Mouse (Mus musculus) MEL-GATA-1-ER (cell line): ENCODE results near the gene Jak3.

Experiments
- DNase-seq: peaks from one replicate; pipeline ENCODE4 v3.0.0-alpha.2; 2012; ENCODE audit warnings: low read depth; ENCODE audit errors: extremely low read depth

Jak3 gene

GRCm38 (mm10) chr8:71665331-71666130 is 10.6 kb upstream of the Jak3 start:
- peak; percentile 59 for DNase-seq

- no peak for DNase-seq
Measured at GRCm38 (mm10) chr8:71666855-71667254, 9.2 kb upstream of the Jak3 start.

- no peak for DNase-seq
Measured at GRCm38 (mm10) chr8:71667256-71667655, 8.8 kb upstream of the Jak3 start.

GRCm38 (mm10) chr8:71668220-71668975 is 7.7 kb upstream of the Jak3 start:
- DNase-seq: peak; percentile 59

- DNase-seq: no peak
Measured at GRCm38 (mm10) chr8:71670198-71670597, 5.9 kb upstream of the Jak3 start.

GRCm38 (mm10) chr8:71670621-71671548 is 5.2 kb upstream of the Jak3 start:
- DNase-seq: no peak

- DNase-seq: no peak
Measured at GRCm38 (mm10) chr8:71671549-71671965, 4.5 kb upstream of the Jak3 start, which contains the start of gene Unc13a. TSS of gene Unc13a (minus strand) at chr8:71671757.

GRCm38 (mm10) chr8:71672168-71672735 is 3.8 kb upstream of the Jak3 start:
- DNase-seq: no peak

GRCm38 (mm10) chr8:71674071-71674470 is 2.0 kb upstream of the Jak3 start:
- no peak for DNase-seq

GRCm38 (mm10) chr8:71675456-71676019 is 558 bp upstream of the Jak3 start:
- no peak for DNase-seq

GRCm38 (mm10) chr8:71676803-71677202 is 707 bp downstream of the Jak3 start:
- no peak for DNase-seq

- DNase-seq: no peak
Measured at GRCm38 (mm10) chr8:71677555-71677954, 1.5 kb downstream of the Jak3 start.

GRCm38 (mm10) chr8:71678216-71678615 is 2.1 kb downstream of the Jak3 start:
- no peak for DNase-seq

GRCm38 (mm10) chr8:71679116-71679515 is 3.0 kb downstream of the Jak3 start:
- DNase-seq: no peak

- DNase-seq: no peak
Measured at GRCm38 (mm10) chr8:71679550-71680168, 3.6 kb downstream of the Jak3 start.

- DNase-seq: no peak
Measured at GRCm38 (mm10) chr8:71680471-71680870, 4.4 kb downstream of the Jak3 start.

GRCm38 (mm10) chr8:71681369-71681915 is 5.3 kb downstream of the Jak3 start:
- DNase-seq: no peak

GRCm38 (mm10) chr8:71682832-71683231 is 6.7 kb downstream of the Jak3 start:
- no peak for DNase-seq

GRCm38 (mm10) chr8:71684701-71685100 is 8.6 kb downstream of the Jak3 start:
- no peak for DNase-seq

GRCm38 (mm10) chr8:71685573-71685972 is 9.5 kb downstream of the Jak3 start:
- DNase-seq: no peak
